Mouse (Mus musculus) E14TG2a.4 (cell line): Measurements from ENCODE around the gene Nxph4.

Source experiments
- H3K27me3 ChIP-seq: 2 replicates; pipeline ENCODE4 v1.6.1; 2014; ENCODE audit warnings: low read length, control low read depth; ENCODE audit not compliant: insufficient read depth
- H3K36me3 ChIP-seq: 2 replicates; pipeline ENCODE4 v1.6.1; 2014; ENCODE audit warnings: low read length, control low read depth; ENCODE audit not compliant: insufficient read depth
- H3K4me1 ChIP-seq: replicated peaks from 2 replicates; pipeline ENCODE4 v1.6.1; 2014; ENCODE audit warnings: low read depth, low read length, control low read depth
- H3K4me3 ChIP-seq: replicated peaks from 2 replicates; pipeline ENCODE4 v1.5.1; 2014; ENCODE audit warnings: mild to moderate bottlenecking, low read length
- H3K9me3 ChIP-seq: 2 replicates; pipeline ENCODE4 v1.6.1; 2014; ENCODE audit warnings: low read length, control low read depth
- CTCF ChIP-seq: conservative IDR thresholded peaks from 2 replicates; pipeline ENCODE4 v1.5.1; 2014; ENCODE audit warnings: low read length
- NANOG ChIP-seq: IDR thresholded peaks from 2 replicates; pipeline ENCODE4 v1.6.1; 2014; ENCODE audit warnings: borderline replicate concordance, low read length, mixed read lengths
- POU5F1 ChIP-seq: IDR thresholded peaks from 2 replicates; pipeline ENCODE4 v1.6.1; 2014; ENCODE audit warnings: low read length, borderline replicate concordance

Nxph4 gene

DNA sequence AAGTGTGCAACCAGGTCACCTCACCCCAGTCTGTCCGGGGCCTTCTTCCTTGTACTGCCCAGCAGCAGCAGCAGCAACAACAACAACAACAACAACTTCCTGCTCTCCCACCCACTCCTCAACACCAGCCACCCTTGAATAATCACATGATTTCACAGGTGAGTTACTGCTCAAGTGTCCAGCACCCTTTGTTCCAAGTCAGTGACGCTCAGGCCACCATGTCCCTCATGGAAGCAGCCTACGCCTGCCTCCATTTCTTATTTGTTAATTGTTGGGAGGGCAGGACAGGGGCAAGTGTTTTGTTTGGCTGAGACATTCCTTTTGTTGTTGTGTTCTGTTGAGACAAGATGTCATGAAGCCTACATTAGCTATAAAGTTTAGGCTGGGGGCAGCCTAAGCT lies 57.8 kb downstream of the Nxph4 start:
- H3K36me3 ChIP-seq, result peaks cover 60% of the 10 kb centered on the region
- no peak for TF ChIP-seq POU5F1
- no peak for TF ChIP-seq NANOG
- no peak for TF ChIP-seq CTCF
- H3K4me1 ChIP-seq, result peaks cover 17% of the 10 kb centered on the region
- H3K27me3 ChIP-seq, result no peaks in the 10 kb centered on the region
- H3K9me3 ChIP-seq, result no peaks in the 10 kb centered on the region
- H3K4me3 ChIP-seq, result no peak overlapping the region
